Mouse (Mus musculus) left cerebral cortex, adult 2 months (tissue): ENCODE measurements around the gene Ppp1r11. TPM values are rescaled to one million over a fixed set of nuclear protein-coding genes. Genes with fewer than 3 reads are reported as not detected.

ENCODE experiments used
- DNase-seq, 2 experiments: peaks; one replicate each; pipeline ENCODE4 v3.0.0; 2021 to 2022; ENCODE audit warnings: low spot score in 2 of 2, mixed read lengths in 1 of 2; ENCODE audit errors: extremely low spot score in 1 of 2
- H3K27ac ChIP-seq: fragments of 200-600 bp; 2 replicates; pipeline ENCODE4 v1.8.1; 2022
- H3K4me3 ChIP-seq: fragments of 200-600 bp; 2 replicates; pipeline ENCODE4 v1.8.1; 2022
- CTCF ChIP-seq: fragments of 200-600 bp; IDR thresholded peaks from 2 replicates; pipeline ENCODE4 v1.8.1; 2022; ENCODE audit warnings: antibody characterized with exemption, mild to moderate bottlenecking, moderate library complexity
- intact Hi-C: fragments of 180-260 bp; cut with DNase I; formaldehyde crosslinking; loops from one replicate; pipeline ENCODE4 v1.15.1; 2025
- total RNA-seq, 2 experiments: library from RNA; stranded (reverse); gene quantifications; 2 replicates each; pipeline ENCODE4 v1.2.3; 2021

Gene Ppp1r11
- total RNA-seq, 2 experiments from 2014 or later = 132 to 146 TPM

DNA sequence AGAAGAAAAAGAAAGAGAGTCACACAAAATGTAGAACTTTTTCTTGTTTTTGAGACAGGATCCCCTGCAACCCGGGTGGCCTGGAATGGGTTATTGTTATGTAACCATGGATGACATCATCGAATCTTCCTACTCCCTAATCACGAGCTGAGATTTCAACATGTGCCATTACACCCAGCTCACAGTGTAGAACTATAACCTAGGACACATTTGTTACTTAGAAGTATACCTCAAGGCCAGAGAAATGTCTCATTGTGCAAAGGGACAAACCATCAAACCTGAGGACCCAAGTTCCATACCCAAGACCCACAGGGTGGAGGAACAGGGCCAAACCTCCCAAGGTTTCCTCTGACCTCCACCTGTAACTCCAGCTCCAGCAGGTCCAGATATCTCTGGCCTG lies 47.9 kb downstream of the Ppp1r11 start:
- TF ChIP-seq CTCF = no peak
- intact Hi-C loops = no loop called here
- no peak overlapping the region for H3K4me3 ChIP-seq

DNA sequence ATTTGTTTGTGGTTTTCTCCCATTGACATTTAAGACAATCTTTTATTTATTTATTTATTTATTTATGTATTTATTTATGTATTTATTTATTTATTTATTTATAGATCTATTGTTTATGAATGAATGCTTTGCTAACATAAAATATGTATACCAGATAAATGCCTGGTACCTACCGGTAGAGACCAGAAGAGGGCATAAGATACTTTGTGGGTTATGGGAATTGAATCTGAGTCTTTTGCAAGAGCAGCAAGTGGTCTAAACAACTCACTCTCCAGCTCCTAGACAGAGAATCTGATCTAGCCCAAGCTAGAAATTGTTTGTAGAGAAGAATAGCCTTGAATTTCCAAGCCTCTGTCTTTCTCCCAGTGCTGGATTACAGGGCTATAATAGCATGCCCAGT lies 50.9 kb downstream of the Ppp1r11 start:
- intact Hi-C loops = no loop called here
- H3K27ac ChIP-seq = no peak overlapping the region
- no peak overlapping the region for H3K4me3 ChIP-seq
- peak; percentile 26 for TF ChIP-seq CTCF
- DNase-seq = no peak

More for the DNA sequence above, 47.9 kb downstream of the Ppp1r11 start:
- no peak overlapping the region for H3K27ac ChIP-seq
- no peak for DNase-seq

DNA sequence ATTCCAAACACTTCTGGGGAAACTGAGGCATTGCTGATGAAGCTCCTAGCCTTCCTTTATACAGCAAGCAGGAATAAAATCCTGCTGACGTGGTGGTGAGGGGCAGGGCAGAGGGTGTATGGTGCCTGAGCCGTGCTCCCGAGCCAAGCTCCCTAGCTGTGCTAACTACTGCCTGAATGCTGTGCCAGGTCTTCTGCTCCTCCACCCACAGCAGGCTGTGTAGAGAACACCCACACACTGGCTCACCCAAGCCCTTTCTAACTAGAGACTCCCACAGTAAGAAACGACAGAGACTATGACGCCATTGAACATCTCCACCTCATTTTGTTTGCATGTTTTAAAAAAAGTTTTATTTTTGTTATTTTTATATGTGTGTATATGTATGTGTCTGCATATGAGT lies 51.5 kb downstream of the Ppp1r11 start:
- TF ChIP-seq CTCF = no peak
- DNase-seq = peak in 1 of 2 experiments; percentile 28
- Histone ChIP-seq H3K4me3 (no peak overlapping the region), H3K27ac (no peak overlapping the region)
- intact Hi-C loops = no loop called here

DNA sequence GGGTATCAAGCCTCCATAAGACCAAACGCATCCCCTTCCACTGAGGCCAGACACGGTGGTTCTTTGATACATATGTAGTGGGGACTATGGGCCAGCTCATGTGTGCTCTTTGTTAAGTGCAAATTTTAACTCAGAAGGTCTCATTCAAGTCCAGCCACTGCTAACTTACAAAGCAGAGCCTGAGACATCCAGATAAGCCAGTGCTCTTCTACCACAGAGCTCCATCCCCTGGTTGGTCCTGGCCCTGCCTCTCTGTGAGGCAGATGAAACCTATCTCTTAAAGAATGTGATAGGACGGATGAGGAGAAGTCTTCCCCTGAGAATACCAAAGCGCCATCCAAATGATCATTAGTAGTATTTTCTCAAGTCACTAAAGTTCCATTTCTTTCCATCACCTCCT lies 52.2 kb downstream of the Ppp1r11 start:
- intact Hi-C loops = no loop called here

More for the DNA sequence above, 52.2 kb downstream of the Ppp1r11 start:
- DNase-seq = no peak
- Histone ChIP-seq H3K27ac (no peak overlapping the region), H3K4me3 (no peak overlapping the region)
- TF ChIP-seq CTCF = no peak

Other genes starting within 250 kb of the Ppp1r11 start
- gene H2-M10.5, start 178.8 kb downstream of the Ppp1r11 start, total RNA-seq = not detected
- not detected for gene H2-M10.6, start 139.6 kb downstream of the Ppp1r11 start, total RNA-seq
- gene Trim26, start 114.6 kb downstream of the Ppp1r11 start, total RNA-seq = 10 to 100 TPM; 18.6 to 22.7 TPM
- not detected for gene Trim15, start 84.5 kb downstream of the Ppp1r11 start, total RNA-seq
- gene Trim10, start 82.2 kb downstream of the Ppp1r11 start, total RNA-seq = not detected
- not detected for gene Trim40, start 61.6 kb downstream of the Ppp1r11 start, total RNA-seq
- not detected for gene Trim31, start 53.6 kb downstream of the Ppp1r11 start, total RNA-seq
- gene Rnf39, start 8.8 kb downstream of the Ppp1r11 start, total RNA-seq = 10 to 100 TPM in 1 of 2 experiments, 1 to 10 TPM in 1; 8.2 to 12.5 TPM
- 10 to 100 TPM; 30.6 to 31.6 TPM for gene Znrd1, start 6.8 kb upstream of the Ppp1r11 start, total RNA-seq
- gene Znrd1as, start 6.9 kb upstream of the Ppp1r11 start, total RNA-seq = 1 to 10 TPM; 5.3 to 6.2 TPM
- gene 2410137M14Rik, start 29.5 kb upstream of the Ppp1r11 start, total RNA-seq = not detected
- gene H2-M5, start 37.8 kb upstream of the Ppp1r11 start, total RNA-seq = under 1 TPM; 0.61 to 0.75 TPM
- gene Zfp57, start 49.4 kb upstream of the Ppp1r11 start, total RNA-seq = 10 to 100 TPM; 16.7 to 17.8 TPM
- gene Mog, start 71.7 kb upstream of the Ppp1r11 start, total RNA-seq = 10 to 100 TPM; 29.1 to 29.2 TPM
- gene Gabbr1, start 94.2 kb upstream of the Ppp1r11 start, total RNA-seq = 100 to 1,000 TPM; 687 to 720 TPM
- gene Olfr90, start 136.8 kb upstream of the Ppp1r11 start, total RNA-seq = under 1 TPM in 1 of 2 experiments, not detected in 1; 0.12 TPM
- gene Olfr91, start 146.5 kb upstream of the Ppp1r11 start, total RNA-seq = not detected
- gene Olfr92, start 168.3 kb upstream of the Ppp1r11 start, total RNA-seq = not detected
- not detected for gene Olfr93, start 209.8 kb upstream of the Ppp1r11 start, total RNA-seq
- gene Ubd, start 242.2 kb upstream of the Ppp1r11 start, total RNA-seq = not detected
- not detected for gene Olfr94, start 249.3 kb upstream of the Ppp1r11 start, total RNA-seq